Mouse (Mus musculus) lung, postnatal 25 days (tissue): Measurements from ENCODE around the gene Irf6.

Experiments
- DNase-seq: peaks from one replicate; pipeline ENCODE4 v3.0.0; 2022; ENCODE audit warnings: low spot score

Gene Irf6

DNA sequence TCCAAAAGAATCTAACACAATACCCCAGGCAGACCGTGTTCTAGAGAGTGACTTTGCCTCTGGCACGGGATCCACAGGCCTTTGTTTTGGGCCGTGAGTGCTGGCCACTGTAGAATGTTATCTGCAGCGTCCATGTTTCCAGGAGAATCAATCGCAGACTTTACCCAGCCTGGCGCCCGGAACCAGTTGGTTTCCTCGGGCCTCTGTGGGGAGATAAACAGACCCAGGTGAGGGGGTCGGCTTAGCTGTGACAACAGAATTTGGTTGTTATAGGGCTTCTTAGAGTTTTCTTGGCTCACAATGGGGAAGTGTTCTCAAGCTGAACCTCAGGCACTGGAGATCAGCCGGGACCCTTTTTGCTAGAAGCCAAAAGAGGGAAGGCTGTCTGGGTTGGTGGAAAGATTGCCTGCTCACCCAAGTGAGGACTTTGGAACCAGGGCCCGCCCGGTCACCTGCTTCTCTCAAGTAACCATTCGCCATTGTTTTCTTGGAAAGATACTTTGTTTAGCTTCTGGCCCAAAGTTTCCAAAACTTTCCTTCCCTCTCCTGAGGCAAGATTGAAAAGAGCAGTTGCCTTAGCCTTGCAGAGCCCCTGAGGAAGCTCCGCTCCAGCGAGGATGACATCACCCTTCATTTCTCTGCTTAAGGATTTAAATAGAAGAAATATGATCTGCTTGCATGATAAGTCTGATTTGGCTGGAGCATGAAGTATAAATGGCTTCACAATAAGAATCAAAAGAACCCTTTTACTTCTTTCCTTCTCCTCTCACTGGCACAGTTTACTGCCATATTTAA, 3.6 kb downstream of the Irf6 start:
- no peak for DNase-seq

DNA sequence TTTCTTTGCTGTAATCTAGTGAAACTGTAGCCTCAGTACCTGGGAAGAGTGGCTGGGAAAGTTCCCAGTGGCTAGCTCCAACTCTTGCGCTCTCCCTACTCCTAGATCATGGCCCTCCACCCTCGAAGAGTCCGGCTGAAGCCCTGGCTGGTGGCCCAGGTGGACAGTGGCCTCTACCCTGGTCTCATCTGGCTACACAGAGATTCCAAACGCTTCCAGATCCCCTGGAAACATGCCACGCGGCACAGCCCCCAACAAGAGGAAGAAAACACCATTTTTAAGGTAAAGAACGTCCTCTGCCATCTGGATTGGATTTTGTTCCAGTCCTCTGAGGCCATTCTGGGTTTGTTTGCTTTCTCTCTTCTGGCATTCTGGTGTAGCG, 4.2 kb downstream of the Irf6 start:
- no peak for DNase-seq

DNA sequence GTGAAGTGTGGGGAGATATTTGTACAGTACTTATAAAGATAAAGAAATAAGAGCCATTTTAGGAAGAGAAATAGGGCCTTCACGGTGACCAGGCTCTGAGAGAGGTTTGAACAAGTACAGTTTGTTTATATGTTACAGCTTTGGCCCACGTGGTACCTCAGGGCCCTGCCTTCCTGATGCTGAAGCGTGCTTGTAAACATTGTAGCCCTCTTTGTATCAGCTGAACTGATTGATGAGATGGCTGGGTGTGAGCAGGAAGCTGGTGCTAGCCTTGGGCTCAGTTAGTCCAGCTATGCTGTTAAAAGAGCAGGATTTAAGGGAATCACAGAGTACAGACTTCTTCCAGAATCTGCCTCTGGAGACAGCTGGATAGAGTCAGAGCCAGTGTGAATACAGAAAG, 6.3 kb downstream of the Irf6 start:
- no peak for DNase-seq

DNA sequence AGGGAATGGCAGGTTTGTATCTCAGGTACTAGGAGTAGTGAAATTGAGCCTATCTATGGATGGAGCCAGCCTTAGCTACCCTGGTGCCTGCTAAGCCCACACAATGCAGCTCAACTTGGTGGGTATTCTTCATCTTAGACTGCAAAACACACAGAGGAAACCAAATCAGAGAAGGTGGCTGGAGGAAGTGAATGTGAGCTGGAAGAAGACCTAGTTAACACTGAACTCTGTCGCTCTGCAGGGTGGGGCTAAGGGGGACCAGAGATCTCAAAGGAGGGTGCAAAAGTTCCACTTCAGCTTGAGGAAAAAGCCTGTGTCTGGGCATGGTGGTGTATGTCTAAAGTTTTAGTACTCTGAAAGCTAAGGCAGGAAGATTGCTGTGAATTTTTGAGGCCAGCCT, 6.7 kb downstream of the Irf6 start:
- DNase-seq = no peak

DNA sequence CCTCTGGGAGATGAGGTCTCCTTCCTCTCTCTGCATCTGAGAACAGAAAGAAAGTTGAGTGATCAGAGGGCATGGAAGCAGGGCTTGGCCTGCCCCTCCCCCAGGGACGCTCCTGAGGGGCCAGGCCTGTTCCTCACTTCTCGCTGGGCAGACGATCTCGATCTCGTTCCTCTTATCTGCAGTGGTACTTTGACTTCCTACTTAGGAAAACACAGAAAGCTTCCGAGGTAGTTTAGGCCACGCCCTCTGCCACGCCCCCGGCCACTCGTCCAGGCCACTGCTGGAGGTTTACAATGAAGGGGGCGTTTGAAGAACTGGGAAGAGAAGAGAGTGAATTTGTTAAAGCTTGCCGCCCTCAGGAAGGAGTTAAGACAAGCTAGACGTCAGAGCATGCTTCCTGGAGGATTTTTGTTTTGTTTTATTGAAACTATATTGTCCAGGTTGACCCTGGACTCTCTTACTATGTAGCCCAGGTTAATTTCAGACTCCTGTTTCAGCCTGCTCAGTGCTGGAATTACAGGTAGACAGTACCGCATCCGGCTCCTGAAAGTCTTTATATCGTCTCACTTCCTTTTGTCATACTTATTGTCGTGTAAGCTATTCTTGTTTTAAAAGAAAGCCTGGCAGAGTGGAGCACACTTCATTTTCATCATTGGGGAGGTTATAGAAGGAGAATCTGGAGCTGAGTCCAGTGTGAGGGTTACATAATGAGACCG, 7.6 kb downstream of the Irf6 start:
- DNase-seq = peak; percentile 62

DNA sequence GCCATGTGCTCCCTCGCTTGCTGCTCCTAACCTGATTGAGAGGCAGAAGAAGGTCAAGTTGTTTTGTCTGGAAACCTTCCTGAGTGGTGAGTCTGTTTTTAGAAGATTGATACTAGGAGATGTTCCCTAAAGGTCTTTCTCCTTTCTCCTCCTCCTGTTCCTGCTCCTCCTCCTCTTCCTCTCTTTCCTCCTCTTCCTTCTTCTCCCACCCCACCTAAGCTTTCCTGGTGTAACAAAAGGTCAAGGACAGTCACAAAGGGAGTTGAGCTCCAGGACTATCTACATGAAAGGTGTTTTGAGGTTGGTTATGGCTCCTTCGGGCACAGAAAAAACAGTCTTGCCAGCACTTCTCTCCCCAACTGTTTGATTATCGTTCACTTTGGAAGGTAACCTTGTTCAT, 14.8 kb downstream of the Irf6 start, which contains the start of gene A130010J15Rik:
Gene A130010J15Rik, plus strand, starts transcription at position 301 of the 400 bp plus-strand sequence.
- no peak for DNase-seq

DNA sequence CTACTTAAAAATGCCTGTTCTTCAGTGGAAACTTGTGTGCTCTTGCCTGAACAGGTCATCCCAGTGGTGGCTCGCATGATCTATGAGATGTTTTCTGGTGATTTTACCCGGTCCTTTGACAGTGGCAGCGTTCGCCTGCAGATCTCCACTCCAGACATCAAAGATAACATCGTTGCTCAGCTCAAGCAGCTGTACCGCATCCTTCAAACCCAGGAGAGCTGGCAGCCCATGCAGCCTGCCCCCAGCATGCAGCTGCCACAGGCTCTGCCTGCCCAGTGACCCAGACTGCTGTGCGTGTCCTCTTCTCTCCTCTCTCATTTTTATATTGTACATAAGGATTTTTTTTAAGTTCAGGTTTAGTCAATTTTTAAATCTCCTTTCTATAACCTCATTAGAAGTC, 16.3 kb downstream of the Irf6 start:
- no peak for DNase-seq

DNA sequence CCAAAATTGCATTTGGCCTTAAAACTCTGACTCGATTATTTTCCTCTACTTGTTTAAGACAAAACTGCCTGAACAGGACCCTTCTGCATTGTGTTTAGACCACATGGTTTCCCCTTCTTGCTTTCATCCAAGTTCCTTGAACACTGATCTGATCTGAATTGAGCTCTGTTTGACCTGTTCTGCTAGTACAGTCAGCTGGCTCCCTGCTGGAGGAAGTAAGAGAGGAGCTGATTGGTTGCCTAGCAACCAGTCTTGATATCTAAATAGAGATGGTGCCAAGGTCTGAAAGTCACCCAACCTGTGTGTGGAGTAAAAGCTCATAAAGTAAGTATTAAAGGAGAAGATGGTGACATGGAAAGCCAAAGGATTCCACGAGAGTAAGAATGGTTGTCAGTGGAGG, 16.9 kb downstream of the Irf6 start:
- DNase-seq = peak; percentile 83

DNA sequence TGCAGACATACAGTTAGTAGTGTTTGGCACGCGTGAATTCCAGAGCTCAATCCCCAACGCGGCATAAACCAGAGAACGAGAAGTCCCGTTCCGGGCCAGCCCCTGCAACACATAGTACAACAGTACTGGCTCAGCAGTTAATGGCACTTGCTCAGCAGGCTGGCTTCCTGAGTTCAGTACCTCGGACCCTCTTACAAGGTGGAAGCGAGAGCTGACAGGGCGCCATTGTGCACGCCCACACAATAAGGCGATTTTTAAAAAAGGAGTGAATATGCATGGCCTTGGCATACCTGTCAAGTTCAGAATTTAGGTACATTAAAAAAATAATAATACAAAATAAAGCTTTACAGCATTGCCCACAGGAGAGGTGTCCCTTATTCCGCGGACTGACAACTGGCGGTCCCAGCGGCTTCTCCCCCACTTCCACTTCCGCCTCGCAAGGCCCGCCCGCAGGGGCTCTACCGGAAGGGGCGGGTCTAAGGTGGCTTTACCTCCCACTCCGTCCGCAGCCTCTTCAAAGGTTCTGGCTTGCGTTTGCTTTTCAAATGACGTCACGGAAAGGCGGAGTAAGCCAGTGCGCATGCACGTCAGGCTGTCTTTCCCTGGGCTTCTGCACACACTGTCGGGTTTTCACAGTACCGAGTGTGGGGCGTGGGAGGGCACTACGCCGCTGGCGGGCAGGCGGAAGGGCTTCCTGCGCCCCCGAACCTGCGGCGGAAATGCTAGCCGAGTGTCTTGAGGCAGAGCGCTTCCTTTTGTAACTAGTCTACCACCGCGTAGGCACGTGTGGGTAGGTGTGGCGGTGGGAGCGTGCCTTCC, 20.3 kb downstream of the Irf6 start:
- DNase-seq = peak; percentile 98

DNA sequence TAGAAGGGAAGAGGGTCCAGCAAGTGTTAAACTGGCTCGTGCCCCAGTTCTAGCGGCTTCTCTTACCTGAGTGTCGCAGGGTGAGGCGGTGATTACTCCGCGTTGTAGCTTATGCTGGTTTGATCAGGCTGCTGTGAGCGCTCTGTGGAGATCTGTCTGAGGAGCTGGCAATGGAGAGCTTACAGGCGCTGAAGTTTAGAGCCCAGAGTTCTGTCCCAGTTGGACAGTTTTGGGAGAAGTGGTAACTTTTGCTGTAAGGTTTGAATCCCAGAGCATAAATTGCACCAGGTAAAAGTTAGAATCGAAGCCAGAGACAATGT, 20.9 kb downstream of the Irf6 start:
- no peak for DNase-seq

DNA sequence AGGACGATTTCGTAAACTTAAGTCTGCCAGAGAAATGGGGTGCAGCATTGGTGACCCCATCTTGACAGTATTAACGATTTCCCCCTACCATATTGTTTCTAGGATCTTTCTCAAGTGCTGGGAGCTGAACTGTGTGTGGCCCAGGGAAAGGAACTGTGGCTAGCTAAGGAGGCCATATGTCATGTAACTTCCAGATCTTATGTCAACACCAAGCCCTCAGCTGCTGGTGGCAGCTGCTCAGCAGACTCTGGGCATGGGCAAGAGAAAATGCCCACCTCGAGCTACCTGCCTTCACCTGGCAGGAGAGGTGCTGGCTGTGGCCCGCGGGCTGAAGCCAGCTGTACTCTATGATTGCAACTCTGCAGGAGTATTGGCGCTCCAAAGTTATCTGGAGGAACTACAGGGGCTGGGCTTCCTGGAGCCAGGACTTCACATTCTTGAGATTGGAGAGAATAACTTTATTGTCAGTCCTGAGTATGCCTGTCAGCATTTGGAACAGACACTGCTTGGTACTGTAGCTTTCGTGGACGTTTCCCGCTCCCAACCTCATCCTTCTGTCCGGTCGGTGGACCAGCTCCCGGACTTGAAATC, 21.3 kb downstream of the Irf6 start:
- DNase-seq = no peak

DNA sequence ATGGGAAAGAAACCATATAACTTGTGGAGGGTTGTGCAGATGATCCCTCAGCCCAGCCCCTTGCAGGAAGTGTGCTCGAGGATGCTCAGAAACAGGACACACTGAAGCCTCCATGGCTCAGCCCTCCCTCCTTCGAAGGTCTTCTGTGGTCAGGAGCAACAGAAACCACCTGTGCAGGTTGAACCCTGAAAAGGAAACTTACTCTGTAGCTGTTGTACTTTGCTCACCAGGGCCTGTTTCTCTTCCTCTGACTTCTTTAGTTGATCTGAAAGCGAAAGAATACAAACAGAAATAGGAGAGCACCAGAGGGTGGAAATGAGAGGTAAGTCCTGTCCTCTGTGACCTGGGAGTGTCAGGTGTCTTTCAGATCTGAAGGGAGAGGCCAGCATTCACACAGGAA, 28.2 kb downstream of the Irf6 start:
- DNase-seq = no peak

DNA sequence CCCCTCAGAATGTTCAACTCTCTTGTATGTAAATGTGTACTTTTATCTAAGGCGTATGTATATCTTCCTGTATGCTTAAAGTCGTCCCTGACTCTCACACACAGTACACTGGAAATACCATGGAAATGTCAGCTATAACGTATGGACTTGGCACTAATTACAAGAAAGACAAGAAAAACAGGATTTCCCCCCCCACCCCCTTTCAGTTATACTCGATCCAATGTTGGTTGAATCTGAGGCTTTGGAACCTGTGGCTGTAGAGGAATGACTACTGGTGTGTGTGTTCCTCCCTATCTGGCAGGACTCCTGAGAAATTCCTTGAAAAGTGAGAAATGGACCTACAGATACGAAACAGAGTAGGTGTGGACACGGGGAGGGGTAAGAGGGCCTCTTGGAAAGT, 35.3 kb downstream of the Irf6 start:
- DNase-seq = no peak

DNA sequence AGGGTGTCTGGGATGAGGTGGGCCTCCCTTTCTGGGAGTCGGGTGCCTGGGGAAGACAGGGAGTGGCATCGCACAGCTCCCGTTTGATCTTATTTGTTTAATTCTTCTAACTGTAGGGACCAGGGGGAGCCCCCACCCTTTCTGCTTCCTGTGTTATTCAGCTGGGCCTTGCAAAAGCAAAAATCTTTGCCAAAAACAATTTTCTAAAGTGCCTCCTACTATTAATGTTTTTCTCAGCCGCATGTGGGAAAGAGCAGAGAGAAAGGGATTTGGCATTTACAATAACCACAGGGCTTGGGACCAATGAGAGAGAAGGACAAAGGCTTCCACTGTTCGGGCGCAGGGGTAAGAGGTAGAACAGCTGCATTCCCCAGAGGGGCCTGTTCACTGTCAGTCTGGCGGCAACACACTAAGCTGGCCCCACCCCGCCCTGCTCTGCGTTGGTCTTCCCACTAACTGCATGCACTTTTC, 36.3 kb downstream of the Irf6 start:
- DNase-seq = peak; percentile 54

DNA sequence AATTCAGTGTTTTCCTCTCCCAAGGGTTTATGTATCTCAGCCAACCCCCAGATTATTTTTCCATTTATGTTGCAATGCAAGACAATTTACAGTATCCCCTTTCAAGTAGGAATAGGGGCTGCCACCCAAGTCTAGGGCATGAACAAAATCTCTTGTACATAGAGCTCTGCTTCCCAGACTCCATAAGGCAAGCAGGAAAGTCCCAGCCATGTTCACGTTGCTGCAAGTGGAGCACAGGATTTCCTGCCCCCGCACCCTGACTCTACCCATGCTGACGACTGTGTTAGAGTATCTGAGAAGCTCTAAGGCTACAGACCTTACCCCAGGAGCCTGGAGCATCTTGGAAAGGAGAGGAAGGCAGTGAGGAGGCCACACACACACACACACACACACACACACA, 36.9 kb downstream of the Irf6 start:
- DNase-seq = no peak

DNA sequence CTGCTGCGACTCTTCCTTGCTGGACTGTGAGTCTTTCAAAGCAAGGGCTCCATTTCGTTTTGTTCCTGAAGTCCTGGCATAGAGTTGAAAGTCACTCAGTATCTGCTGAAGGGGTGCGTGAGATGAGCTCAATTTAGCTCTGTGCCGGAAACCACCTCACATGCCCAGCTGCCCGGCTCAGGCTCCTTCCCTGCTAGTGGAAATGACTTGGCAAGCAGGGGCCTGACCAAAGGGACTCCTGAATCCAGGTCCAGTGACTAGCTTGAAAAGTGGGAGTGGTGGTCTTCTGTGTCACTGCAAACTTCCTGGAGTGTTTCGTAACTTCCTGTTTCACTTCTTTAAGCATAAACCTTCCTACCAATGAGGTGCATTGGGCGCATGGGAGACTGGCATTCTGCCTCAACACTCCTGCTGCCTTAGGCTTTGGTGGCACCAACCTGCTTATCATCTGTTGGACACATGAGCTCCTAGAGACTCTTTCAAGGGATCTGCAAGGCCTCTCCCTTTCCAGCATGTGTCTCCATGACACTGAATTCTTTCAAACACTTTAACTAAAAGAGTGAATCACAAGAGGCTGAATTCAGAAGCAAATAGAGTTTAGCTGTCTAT, 38.9 kb downstream of the Irf6 start:
- DNase-seq = no peak

DNA sequence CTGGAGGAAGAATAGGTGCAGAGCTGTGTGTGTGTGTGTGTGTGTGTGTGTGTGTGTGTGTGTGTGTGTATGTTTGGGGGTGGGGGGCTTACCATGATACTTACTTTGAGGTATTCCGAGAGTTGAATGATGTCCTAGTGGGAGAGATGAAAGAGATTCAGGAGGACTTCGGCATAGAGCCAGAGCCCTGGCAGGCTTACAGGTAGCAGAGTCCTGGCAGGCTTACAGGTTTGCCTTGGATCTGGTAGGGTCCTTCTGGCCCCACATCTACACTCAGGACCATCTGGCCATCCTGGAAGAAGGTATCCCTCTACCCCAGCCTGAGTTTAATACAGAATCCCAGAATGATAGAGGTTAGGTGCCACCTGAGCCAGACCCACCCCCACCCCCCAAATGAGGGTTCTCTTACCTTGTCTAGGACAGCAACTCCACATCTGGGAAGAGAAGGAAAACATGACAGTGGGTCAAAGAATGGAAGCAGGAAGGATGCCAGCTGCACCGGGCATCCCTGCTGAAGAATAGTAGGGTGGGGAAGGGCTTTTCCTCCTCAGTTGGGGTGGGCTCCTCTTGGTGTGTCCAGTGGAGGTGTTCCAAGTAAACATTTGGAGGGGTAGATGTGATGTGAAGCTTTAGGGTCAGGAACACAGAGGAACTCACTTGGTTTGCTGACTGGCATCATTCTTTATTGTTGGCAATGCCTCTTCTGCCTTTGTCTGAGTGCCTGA, 41.7 kb downstream of the Irf6 start:
- DNase-seq = no peak

DNA sequence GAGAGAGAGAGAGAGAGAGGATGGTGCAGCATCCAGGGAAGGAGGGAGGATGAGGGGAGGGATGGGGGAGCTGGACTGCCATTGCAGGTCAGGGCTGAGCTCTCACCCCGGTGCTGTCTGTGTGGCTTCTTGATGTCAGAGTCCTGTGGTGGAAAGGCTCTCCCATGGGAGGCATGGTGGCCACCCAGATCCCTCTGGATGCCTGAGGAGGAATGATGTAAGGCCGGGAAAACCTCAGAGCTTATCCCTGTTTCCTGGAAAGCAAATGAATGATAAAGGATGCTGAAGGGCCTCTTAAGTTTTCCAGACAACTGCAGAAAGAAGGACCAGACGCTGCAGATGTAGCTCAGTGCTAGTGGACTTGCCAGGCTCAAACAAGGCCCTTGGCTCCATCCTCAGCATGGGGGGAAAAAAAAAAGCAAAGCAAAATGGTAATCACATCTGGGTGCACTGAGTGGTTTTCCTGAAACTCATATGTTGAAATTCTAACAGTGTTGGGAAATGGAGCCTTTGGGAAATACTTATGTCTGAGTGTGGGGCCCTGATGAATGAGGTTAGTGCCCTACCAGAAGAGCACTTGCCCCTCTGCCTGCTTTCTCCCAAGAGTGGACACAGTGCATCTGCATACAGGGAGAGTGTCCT, 42.4 kb downstream of the Irf6 start:
- DNase-seq = no peak

DNA sequence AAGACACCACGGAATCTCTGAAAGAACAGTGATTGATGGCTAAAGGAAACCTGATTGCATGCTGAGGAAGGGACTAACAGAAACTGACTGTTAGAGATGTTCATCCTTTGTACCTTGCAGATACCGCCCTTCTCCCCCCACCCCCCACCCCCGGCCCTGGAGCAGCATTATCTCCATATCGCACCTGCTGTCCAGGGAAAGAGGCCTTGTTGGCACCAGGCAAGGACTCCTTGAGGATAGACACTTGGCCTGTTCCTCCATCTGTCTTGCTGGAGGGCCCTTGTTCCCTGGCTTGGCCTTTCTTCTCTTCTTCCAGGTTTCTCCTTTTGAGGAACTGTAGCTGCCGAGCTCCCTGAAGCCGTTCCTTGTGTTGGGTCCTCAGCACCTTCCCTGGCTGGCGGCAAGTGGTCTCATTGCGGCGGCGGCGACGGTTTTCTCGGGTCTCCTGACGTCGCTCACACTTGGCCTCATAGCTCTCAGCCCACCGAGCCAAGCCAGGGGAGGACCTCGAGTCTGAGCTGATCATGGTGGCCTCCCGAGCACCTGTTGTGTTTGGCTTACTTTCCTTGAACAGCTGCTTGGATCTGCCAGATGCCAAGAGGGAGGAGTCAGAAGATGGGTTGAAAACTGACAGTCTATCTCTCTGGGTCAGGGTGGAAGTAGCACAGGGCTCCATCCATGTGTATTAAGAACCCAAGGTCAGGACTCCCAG, 44.7 kb downstream of the Irf6 start:
- no peak for DNase-seq

DNA sequence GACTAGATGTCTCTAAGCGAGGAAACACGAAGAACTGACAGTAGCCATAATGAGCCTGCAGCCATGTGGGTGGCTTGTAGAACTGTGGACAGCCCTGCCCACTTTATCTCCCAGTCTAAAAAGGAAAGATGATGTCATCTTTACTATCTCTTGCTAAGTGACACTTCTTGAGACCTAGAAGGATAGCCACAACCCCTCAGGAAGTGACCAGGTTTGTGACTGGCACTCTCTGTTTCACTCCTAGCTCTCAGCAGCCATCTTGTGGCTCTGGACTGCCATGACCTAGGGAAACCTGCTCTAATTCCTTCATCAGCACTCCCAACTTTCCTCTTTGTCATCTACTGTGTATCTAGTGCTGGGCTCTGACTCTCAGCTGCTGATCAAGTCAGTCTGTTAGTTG, 45.4 kb downstream of the Irf6 start:
- DNase-seq = no peak
